Mouse (Mus musculus) liver, adult 2 months (tissue): ENCODE measurements at regions not wholly inside any gene's neighbourhood (a gene's known extent, or its start where the extent isn't known, plus 50 kb on each side); places are given as distances from the start of the nearest gene placed in this dataset.

Experiments
- CTCF ChIP-seq: fragments of 200-500 bp; IDR thresholded peaks from 2 replicates; pipeline ENCODE4 v1.5.1; 2011; ENCODE audit warnings: low read depth, low read length, control low read depth
- POLR2A ChIP-seq: fragments of 200-500 bp; IDR thresholded peaks from 2 replicates; pipeline ENCODE4 v1.6.1; 2011; ENCODE audit warnings: low read length, control low read depth; ENCODE audit not compliant: insufficient read depth; ENCODE audit errors: extremely low read depth

DNA sequence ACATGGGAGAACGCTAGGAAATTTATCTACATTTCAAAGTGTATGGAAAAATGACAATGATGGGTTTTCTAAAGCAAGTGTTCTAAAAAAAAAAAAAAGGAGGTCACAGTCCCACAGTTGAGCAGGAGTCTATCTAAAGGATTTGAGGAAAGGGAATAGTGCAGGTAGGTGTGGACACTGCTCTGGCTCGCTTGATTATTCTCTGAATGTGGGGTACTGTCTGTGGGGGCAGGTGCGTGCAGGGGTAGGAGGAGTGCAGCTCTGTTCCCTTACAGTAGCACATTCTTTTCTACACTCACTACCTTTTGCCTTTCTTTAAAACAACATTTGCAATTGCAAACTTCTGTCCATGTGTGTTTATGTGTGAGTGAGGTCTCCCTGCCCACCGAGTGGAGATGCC is 263.2 kb downstream of the Serpinb8 start:
- TF ChIP-seq POLR2A (no peak), CTCF (no peak)
